Mouse (Mus musculus): ENCODE results near the gene Zfp385a.

- no peak for TF ChIP-seq MAX (IDR thresholded peaks at IDR 0.05)
- no peak for TF ChIP-seq CTCF (IDR thresholded peaks at IDR 0.05; ENCODE audit: control insufficient read depth, insufficient read depth, insufficient read length)
- no peak for TF ChIP-seq MYOG (IDR thresholded peaks at IDR 0.05; ENCODE audit: control insufficient read depth, extremely low read depth, insufficient read length)
These were observed 6.2 kb downstream of the Zfp385a start for GRCm38 (mm10) chr15:103333738-103334137.

All from C2C12 (cell line).